Mouse (Mus musculus) liver, embryonic 16.5 days (tissue): ENCODE results near the gene Cyp2d22. TPM values are rescaled to one million over a fixed set of nuclear protein-coding genes. Genes with fewer than 3 reads are reported as not detected.

Experiments
- ATAC-seq: fragments of 200-750 bp; cut with Nextera tagmentation; 2 replicates; pipeline ENCODE4 v1.8.0; 2017; ENCODE audit warnings: low read depth, mild to moderate bottlenecking, moderate number of reproducible peaks, moderate library complexity
- H3K27ac ChIP-seq: fragments of 300-500 bp; sonication (generic); 2 replicates; pipeline ENCODE4 v1.5.1; 2014; ENCODE audit warnings: mild to moderate bottlenecking, low read length
- H3K27me3 ChIP-seq: fragments of 300-500 bp; sonication (generic); 2 replicates; pipeline ENCODE4 v1.6.1; 2014; ENCODE audit warnings: low read depth, low read length, mixed read lengths; ENCODE audit not compliant: control insufficient read depth, insufficient read depth
- H3K36me3 ChIP-seq: fragments of 300-500 bp; sonication (generic); 2 replicates; pipeline ENCODE4 v1.6.1; 2014; ENCODE audit warnings: mild to moderate bottlenecking; ENCODE audit not compliant: control insufficient read depth, insufficient read depth
- H3K4me1 ChIP-seq: fragments of 300-500 bp; sonication (generic); 2 replicates; pipeline ENCODE4 v1.6.1; 2014; ENCODE audit warnings: low read depth, low read length, mixed read lengths; ENCODE audit not compliant: control insufficient read depth
- H3K4me2 ChIP-seq: fragments of 300-500 bp; sonication (generic); 2 replicates; pipeline ENCODE4 v1.6.1; 2014; ENCODE audit warnings: low read depth, low read length, mixed read lengths
- H3K4me3 ChIP-seq: fragments of 300-500 bp; sonication (generic); 2 replicates; pipeline ENCODE4 v1.5.1; 2014; ENCODE audit warnings: low read depth, mild to moderate bottlenecking, low read length
- H3K9ac ChIP-seq: fragments of 300-500 bp; sonication (generic); 2 replicates; pipeline ENCODE4 v1.6.1; 2014; ENCODE audit warnings: low read depth, low read length
- H3K9me3 ChIP-seq: fragments of 300-500 bp; sonication (generic); replicated peaks from 2 replicates; pipeline ENCODE4 v1.6.1; 2016; ENCODE audit warnings: low read length; ENCODE audit not compliant: control insufficient read depth
- WGBS: fragments of 180-500 bp; shearing (Covaris S2); extraction: QIAGEN DNeasy Blood & Tissue Kit; methylation state at CpG from one replicate; pipeline ENCODE4 v1.1.7; 2014; ENCODE audit not compliant: insufficient replicate concordance; 5-methylcytosine and 5-hydroxymethylcytosine counted together
- polyA plus RNA-seq: library from polyadenylated mRNA; unstranded; fragments of >200 nt; fragmentation: Nextera tagmentation; extraction: Ambion mirVana; gene quantifications from 2 replicates; pipeline ENCODE4 v1.2.1, GENCODE M21; 2015

Gene Cyp2d22
- polyA plus RNA-seq, 1 experiment from 2014 or later = 20.6 TPM

DNA sequence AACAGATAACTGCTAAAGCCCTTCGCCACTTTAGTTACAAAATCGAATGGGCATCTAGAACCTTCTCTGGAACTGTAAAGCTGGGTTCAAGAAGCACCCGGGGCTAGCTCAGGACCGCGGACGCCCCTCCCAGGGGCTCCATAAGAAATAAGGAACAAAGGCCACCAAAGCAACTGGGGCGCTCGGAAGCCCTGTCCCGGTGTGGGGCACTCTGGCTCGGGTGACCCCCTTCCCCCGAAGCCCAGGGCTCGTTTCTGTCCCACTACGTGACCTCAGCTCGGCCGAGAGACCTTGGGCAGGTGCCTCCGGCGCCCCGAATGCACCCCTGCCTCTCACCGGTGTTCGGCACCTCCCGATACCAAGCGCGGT is 26.3 kb downstream of the Cyp2d22 start:
- Histone ChIP-seq H3K36me3 (peaks cover 22% of the 10 kb centered on the region), H3K27ac (peak overlapping the region; percentile 83), H3K9ac (peak overlapping the region; percentile 90), H3K9me3 (no peaks in the 10 kb centered on the region), H3K4me3 (peak overlapping the region; percentile 85), H3K4me1 (peaks cover 52% of the 10 kb centered on the region), H3K27me3 (no peaks in the 10 kb centered on the region), H3K4me2 (peak overlapping the region; percentile 94)
- ATAC-seq = peak; percentile 10
- under 1% methylated on average over 23 of the region's 23 CpGs for WGBS

DNA sequence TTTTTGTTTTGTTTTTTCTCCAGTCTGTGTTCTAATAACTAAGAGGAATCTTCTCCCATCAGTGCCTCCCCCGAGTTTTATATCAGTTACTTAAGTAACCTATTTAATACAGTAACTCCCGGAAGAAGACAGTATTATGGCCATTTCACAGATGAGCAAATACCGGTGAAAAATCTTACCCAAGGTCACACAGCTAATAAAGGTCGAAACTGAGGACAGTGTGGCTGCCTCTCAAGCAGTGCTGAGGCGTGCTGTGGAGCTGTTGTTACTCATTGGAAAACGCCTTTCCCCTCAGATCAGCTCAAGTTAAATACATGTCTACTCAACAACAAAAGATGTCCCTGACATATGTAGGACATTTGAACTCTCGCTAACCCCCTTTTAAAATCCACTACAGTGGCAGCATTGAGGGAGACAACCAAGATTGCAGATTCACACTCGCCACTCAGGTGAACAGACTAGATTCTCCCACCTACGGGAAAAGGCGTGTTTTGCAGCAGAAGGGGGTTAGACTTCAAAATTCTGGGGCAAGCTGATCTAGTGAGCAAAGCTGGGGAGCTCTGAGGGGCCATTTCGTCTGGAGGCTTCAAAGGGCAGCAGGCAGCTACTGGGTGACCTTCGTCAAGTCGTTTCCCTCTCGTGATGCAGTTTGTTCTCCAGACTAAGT is 26.8 kb downstream of the Cyp2d22 start:
- 14% methylated on average over 14 of the region's 14 CpGs for WGBS
- ATAC-seq = no peak
- Histone ChIP-seq H3K4me2 (peak overlapping the region; percentile 94), H3K27ac (peak overlapping the region; percentile 83), H3K4me1 (peaks cover 57% of the 10 kb centered on the region), H3K27me3 (no peaks in the 10 kb centered on the region), H3K36me3 (peaks cover 27% of the 10 kb centered on the region), H3K9ac (peak overlapping the region; percentile 90), H3K4me3 (peak overlapping the region; percentile 85), H3K9me3 (no peaks in the 10 kb centered on the region)

DNA sequence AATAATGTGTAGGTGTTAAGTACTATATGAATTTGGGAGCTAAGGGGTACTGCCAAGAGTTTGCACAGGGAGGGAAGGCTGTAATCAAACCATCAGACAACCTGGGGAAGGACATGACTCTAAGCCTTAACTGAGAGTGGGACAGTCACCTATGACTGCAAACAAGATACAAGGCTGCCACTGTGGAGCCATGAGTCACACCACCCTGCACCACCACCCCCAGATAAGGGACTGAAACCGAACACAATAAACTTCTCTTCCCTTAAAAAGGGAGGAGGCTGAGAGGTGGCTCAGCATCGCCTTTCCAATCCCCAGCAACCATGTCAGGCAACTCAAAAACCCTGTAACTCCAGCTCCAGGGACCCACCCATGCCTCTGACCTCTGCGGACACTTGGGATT is 28.6 kb downstream of the Cyp2d22 start:
- Histone ChIP-seq H3K4me1 (peaks cover 74% of the 10 kb centered on the region), H3K4me2 (peak overlapping the region; percentile 94), H3K9me3 (no peaks in the 10 kb centered on the region), H3K36me3 (peaks cover 31% of the 10 kb centered on the region), H3K4me3 (peak overlapping the region; percentile 11), H3K9ac (peak overlapping the region; percentile 32), H3K27ac (peak overlapping the region; percentile 13), H3K27me3 (no peaks in the 10 kb centered on the region)
- no peak for ATAC-seq
- 28% methylated on average over 3 of the region's 3 CpGs for WGBS

DNA sequence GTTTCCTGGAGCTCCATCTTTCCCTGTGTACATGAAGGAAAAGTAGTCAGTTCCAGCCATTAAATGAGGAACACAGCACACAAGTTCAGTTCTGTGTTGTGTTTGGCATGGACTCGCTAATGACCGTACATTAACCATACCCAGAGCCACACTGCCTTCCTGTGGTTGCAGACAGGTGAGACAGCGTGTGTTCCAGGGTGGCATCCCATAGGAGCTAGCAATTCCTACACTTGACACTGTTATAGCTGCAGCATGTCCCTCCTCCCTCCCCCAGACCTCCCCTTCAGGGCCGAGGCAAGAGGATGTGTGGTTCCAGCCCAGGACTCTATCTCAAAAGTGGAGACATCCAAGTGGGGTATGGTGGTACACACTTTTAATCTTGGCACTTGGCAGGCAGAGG is 29.7 kb downstream of the Cyp2d22 start:
- WGBS = 68% methylated on average over 4 of the region's 4 CpGs
- Histone ChIP-seq H3K9me3 (no peaks in the 10 kb centered on the region), H3K4me1 (peaks cover 73% of the 10 kb centered on the region), H3K4me2 (no peak overlapping the region), H3K4me3 (no peak overlapping the region), H3K36me3 (peaks cover 32% of the 10 kb centered on the region), H3K9ac (no peak overlapping the region), H3K27ac (peak overlapping the region; percentile 13), H3K27me3 (no peaks in the 10 kb centered on the region)
- ATAC-seq = no peak

DNA sequence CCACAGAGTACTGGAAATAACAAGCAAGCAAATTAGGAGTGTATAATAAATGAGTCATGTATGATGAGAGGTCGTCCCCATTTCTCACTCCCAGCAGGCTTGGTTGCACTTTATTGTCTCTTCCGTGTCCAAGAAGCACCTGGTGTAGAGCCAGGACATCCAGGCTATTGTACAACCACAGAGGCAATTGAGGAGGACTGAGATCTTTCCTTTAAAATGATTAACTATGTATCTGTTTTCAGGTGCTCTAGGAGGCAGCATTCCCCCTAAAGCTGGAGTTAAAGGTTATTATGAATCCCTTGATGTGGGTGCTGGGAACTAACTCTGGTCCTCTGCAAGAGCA is 31.1 kb downstream of the Cyp2d22 start:
- WGBS = 87% methylated on average over 2 of the region's 2 CpGs
- H3K36me3 ChIP-seq = peaks cover 35% of the 10 kb centered on the region
- H3K4me2 ChIP-seq = no peak overlapping the region
- H3K27ac ChIP-seq = peak overlapping the region; percentile 3; the same call in 1 of the 2 replicates
- no peak overlapping the region for H3K4me3 ChIP-seq
- ATAC-seq = no peak
- H3K9me3 ChIP-seq = no peaks in the 10 kb centered on the region
- no peak overlapping the region for H3K9ac ChIP-seq
- no peaks in the 10 kb centered on the region for H3K27me3 ChIP-seq
- H3K4me1 ChIP-seq = peaks cover 78% of the 10 kb centered on the region

DNA sequence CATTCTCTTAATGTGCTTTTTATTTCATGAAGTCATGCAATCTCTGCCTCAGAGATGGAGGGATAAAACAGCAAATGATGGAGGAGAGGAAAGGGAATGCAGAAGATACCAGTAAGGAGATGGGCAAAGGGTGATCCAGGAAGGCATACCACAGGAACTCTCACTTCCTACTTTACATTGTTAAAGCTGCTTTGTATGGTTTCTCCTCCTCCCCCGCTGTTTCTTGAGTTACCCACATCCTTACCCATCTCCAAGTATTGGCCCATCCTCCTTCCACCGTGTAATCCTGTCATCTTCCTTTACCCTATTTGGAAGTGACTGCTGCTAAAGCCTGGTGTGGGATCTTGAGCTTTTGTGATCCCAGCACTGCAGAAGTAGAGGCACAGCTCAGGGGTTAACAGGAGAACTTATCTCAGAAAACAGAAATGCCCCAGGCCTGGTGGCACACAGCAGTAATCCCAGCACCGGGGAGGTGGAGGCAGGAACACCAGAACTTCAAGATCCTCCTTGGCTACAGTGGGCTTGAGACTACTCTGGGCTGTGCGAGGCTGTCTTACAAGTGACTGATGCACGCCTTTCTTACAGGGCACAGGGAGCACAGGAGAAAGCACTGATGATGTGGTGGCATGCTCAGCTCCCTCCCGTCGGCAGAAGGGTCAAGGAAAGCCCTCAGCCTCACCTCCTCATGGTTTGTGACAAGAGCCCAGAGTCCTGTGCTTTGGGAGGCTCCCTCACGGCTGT is 31.6 kb downstream of the Cyp2d22 start:
- Histone ChIP-seq H3K36me3 (peaks cover 39% of the 10 kb centered on the region), H3K27ac (peak overlapping the region; percentile 36)
- WGBS = 71% methylated on average over 8 of the region's 8 CpGs

DNA sequence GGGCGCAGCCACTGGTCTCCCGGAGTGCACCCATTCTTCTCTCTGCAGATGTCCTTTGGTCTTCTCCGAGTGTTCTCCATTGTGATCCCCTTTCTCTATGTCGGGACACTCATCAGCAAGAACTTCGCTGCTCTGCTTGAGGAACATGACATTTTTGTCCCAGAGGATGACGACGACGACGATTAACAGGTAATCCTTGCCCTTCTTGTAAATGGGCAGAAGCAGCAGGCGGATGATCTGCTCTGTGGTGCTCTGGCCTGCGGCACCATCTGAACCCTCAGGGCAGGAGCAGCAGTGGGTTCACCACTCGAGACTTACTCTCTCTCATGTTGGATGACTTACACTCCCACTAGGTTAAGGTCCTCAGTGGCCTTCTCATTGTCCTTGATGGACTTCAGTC is 32.2 kb downstream of the Cyp2d22 start:
- H3K27ac ChIP-seq = peak overlapping the region; percentile 19; the same call in 1 of the 2 replicates
- H3K27me3 ChIP-seq = no peaks in the 10 kb centered on the region
- H3K9ac ChIP-seq = no peak overlapping the region
- peaks cover 42% of the 10 kb centered on the region for H3K36me3 ChIP-seq
- no peak overlapping the region for H3K4me3 ChIP-seq
- WGBS = 90% methylated on average over 12 of the region's 12 CpGs
- H3K4me2 ChIP-seq = peak overlapping the region; percentile 74; the same call in 1 of the 2 replicates
- peaks cover 83% of the 10 kb centered on the region for H3K4me1 ChIP-seq
- no peak for ATAC-seq
- no peaks in the 10 kb centered on the region for H3K9me3 ChIP-seq

More for the DNA sequence above, 31.6 kb downstream of the Cyp2d22 start:
- Histone ChIP-seq H3K9ac (no peak overlapping the region), H3K4me2 (no peak overlapping the region), H3K4me3 (no peak overlapping the region), H3K9me3 (no peaks in the 10 kb centered on the region), H3K4me1 (peaks cover 83% of the 10 kb centered on the region), H3K27me3 (no peaks in the 10 kb centered on the region)
- no peak for ATAC-seq

DNA sequence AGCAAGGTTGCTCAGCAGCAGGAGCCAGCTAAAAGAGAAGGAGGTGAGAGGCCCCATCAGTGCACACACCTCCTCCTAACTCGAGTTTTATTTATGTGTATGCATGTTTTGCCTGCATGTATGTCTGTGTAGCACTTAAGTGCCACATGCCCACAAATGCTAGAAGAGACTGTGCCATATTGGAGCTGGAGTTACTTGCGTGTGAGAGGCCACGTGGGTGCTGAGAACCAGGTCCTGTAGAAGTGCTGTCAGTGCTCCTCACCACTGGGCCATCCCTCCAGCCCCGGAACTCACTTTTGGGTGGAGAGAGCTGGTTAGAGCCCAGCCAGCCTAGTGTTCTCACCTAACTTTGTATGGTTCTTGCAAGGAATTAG is 32.8 kb downstream of the Cyp2d22 start:
- peak overlapping the region; percentile 74 for H3K4me2 ChIP-seq
- peak overlapping the region; percentile 96 for H3K27ac ChIP-seq
- no peaks in the 10 kb centered on the region for H3K9me3 ChIP-seq
- peak overlapping the region; percentile 87 for H3K9ac ChIP-seq
- no peaks in the 10 kb centered on the region for H3K27me3 ChIP-seq
- ATAC-seq = no peak
- WGBS = 56% methylated on average over 4 of the region's 4 CpGs
- peak overlapping the region; percentile 85 for H3K4me3 ChIP-seq
- H3K4me1 ChIP-seq = peaks cover 81% of the 10 kb centered on the region
- peaks cover 42% of the 10 kb centered on the region for H3K36me3 ChIP-seq
